Comparison of ENCODE assay signal across 10 mouse cellular contexts in genomic region chr1:180481956-180482355, GRCm38 (mm10). TPM values are rescaled to one million over a fixed set of nuclear protein-coding genes. Genes with fewer than 3 reads are reported as not detected.
DNase-seq lines count a peak whose midpoint lies in the region; ATAC-seq lines count a peak whose summit lies in the region.
"Had no signal": no experiment of that assay in that cellular context is flagged by ENCODE, and none has a peak within 500 bp of the region (broad histone marks: within the 10 kb centered on the region; RNA-seq: fewer than 3 reads in every experiment).

No protein-coding gene starts in this region.

- no peak for ATAC-seq in megakaryocyte, adult 5-6 weeks (ENCODE audit: poor library complexity, severe bottlenecking)

- H3K4me1 ChIP-seq in megakaryocyte, embryonic 14.5 days, result peaks cover 37% of the 10 kb centered on the region

- DNase-seq in cerebellum, postnatal 10 days, result peak; percentile 41 to 42
- no peak for DNase-seq in cerebellum, adult 9-10 months
- peak; percentile 22 for DNase-seq in mesoderm, embryonic 11.5 days (ENCODE audit: low read depth, low spot score)
- DNase-seq in adrenal gland, postnatal 10 days, result no peak
- no peak for DNase-seq in thymus, postnatal 14 days
- no peak for DNase-seq in MN1 (ENCODE audit: low spot score)
- DNase-seq: cerebellum, adult 2 months had no signal

- H3K9me3 ChIP-seq in megakaryocyte, embryonic 14.5 days, result no peaks in the 10 kb centered on the region
- H3K9me3 ChIP-seq: midbrain, embryonic 12.5 days had no signal

- no peaks in the 10 kb centered on the region for H3K36me3 ChIP-seq in megakaryocyte, embryonic 14.5 days (replicated peaks; ENCODE audit: low read length)
- H3K36me3 ChIP-seq: midbrain, embryonic 12.5 days had no signal

- H3K4me3 ChIP-seq in megakaryocyte, embryonic 14.5 days (replicated peaks), result peak overlapping the region; percentile 89

- H3K27me3 ChIP-seq in megakaryocyte, embryonic 14.5 days (replicated peaks), result peaks cover 79% of the 10 kb centered on the region

RNA-seq across cellular contexts. Expression of gene Stum, which starts 1.3 kb away (rescaled TPM):
- not detected in 2 replicates for polyA plus RNA-seq in megakaryocyte, embryonic 14.5 days (2012; ENCODE audit: insufficient read depth, low replicate concordance)
- total RNA-seq in megakaryocyte, adult 5-6 weeks (2015), result not detected in 2 replicates
- not detected in 2 replicates for total RNA-seq in megakaryocyte, adult 5-6 weeks (2017)
- total RNA-seq in adrenal gland, postnatal 10 days (2021), result 1 to 10 TPM; 1.1 to 1.5 TPM

Comparison
In these comparisons a context has a peak if more than half of its experiments do, and no peak if none do; other contexts are left out.
1. DNase-seq: peak in cerebellum, postnatal 10 days (2 of 2) and mesoderm, embryonic 11.5 days (single experiment); none in cerebellum, adult 9-10 months (single experiment), adrenal gland, postnatal 10 days (single experiment), thymus, postnatal 14 days (single experiment) and MN1 (single experiment).